Mouse (Mus musculus) heart, postnatal 10 days (tissue): ENCODE data around the gene Gimap5. TPM values are rescaled to one million over a fixed set of nuclear protein-coding genes. Genes with fewer than 3 reads are reported as not detected.

ENCODE experiments used
- DNase-seq, 2 experiments: peaks; one replicate each; pipeline ENCODE4 v3.0.0; 2021
- intact Hi-C: fragments of 180-260 bp; cut with DNase I; formaldehyde crosslinking; loops from one replicate; pipeline ENCODE4 v1.15.1; 2025
- total RNA-seq, 2 experiments: library from RNA; stranded (reverse); gene quantifications; 2 replicates each; pipeline ENCODE4 v1.2.3; 2021

Gimap5 gene
- total RNA-seq, 2 experiments from 2014 or later: 10.1 to 13.3 TPM

GRCm38 (mm10) chr6:48801897-48802296 lies 55.9 kb downstream of the Gimap5 start:
- intact Hi-C loops: no loop called here
- DNase-seq: no peak

- intact Hi-C loops: no loop called here
- no peak for DNase-seq
Observed at GRCm38 (mm10) chr6:48803406-48804051, 57.5 kb downstream of the Gimap5 start.

Other genes with a start within 250 kb of the Gimap5 start
- 10 to 100 TPM; 14.4 to 15.7 TPM for gene Atp6v0e2, start 208.6 kb upstream of the Gimap5 start, total RNA-seq
- 10 to 100 TPM; 12.4 to 16.7 TPM for gene Lrrc61, start 191.4 kb upstream of the Gimap5 start, total RNA-seq
- 100 to 1,000 TPM in 1 of 2 experiments, 10 to 100 TPM in 1; 86.7 to 106 TPM for gene Rarres2, start 173.4 kb upstream of the Gimap5 start, total RNA-seq
- not detected for gene Gm45021, start 156.6 kb upstream of the Gimap5 start, total RNA-seq
- 10 to 100 TPM; 24.3 to 27.7 TPM for gene Repin1, start 152.3 kb upstream of the Gimap5 start, total RNA-seq
- gene Gm44965, start 152.3 kb upstream of the Gimap5 start, total RNA-seq: 1 to 10 TPM in 1 of 2 experiments, not detected in 1; 5.4 TPM
- gene Zfp775, start 144.1 kb upstream of the Gimap5 start, total RNA-seq: 1 to 10 TPM; 5.8 to 5.9 TPM
- under 1 TPM; 0.50 to 0.89 TPM for gene AI854703, start 119.4 kb upstream of the Gimap5 start, total RNA-seq
- gene Gimap8, start 99.0 kb upstream of the Gimap5 start, total RNA-seq: 10 to 100 TPM; 11.0 to 14.0 TPM
- 1 to 10 TPM; 6.0 to 7.5 TPM for gene Gimap9, start 70.1 kb upstream of the Gimap5 start, total RNA-seq
- gene Gimap4, start 61.6 kb upstream of the Gimap5 start, total RNA-seq: 10 to 100 TPM; 46.9 to 57.4 TPM
- 10 to 100 TPM; 73.8 to 74.5 TPM for gene Gimap6, start 38.0 kb upstream of the Gimap5 start, total RNA-seq
- gene Gm28053, start 27.6 kb upstream of the Gimap5 start, total RNA-seq: 1 to 10 TPM; 5.0 to 6.6 TPM
- gene Gimap7, start 27.6 kb upstream of the Gimap5 start, total RNA-seq: not detected
- gene Gimap1, start 7.1 kb upstream of the Gimap5 start, total RNA-seq: 10 to 100 TPM; 19.1 to 20.3 TPM
- under 1 TPM; 0.45 to 0.72 TPM for gene Gimap3, start 24.7 kb downstream of the Gimap5 start, total RNA-seq
- 10 to 100 TPM; 22.4 to 27.5 TPM for gene Tmem176a, start 94.7 kb downstream of the Gimap5 start, total RNA-seq
- gene Tmem176b, start 95.3 kb downstream of the Gimap5 start, total RNA-seq: 10 to 100 TPM; 72.1 to 81.8 TPM
- not detected for gene Aoc1, start 126.7 kb downstream of the Gimap5 start, total RNA-seq
- gene 1600015I10Rik, start 183.7 kb downstream of the Gimap5 start, total RNA-seq: not detected
- gene Doxl2, start 228.8 kb downstream of the Gimap5 start, total RNA-seq: not detected
- not detected for gene Svs1, start 240.7 kb downstream of the Gimap5 start, total RNA-seq